Mouse (Mus musculus) heart, postnatal 10 days (tissue): Measurements from ENCODE around the gene Clec2i. TPM values are rescaled to one million over a fixed set of nuclear protein-coding genes. Genes with fewer than 3 reads are reported as not detected.
A peak's percentile ranks its signal among the peaks of the same experiment; 100 is the strongest.
"Not testable (repeated sequence)": the region's sequence is repeated elsewhere in the genome, so short reads cannot be mapped to it uniquely, and the experiment has no call there.

Source experiments
- DNase-seq, 2 experiments: peaks; one replicate each; pipeline ENCODE4 v3.0.0; 2021
- intact Hi-C: fragments of 180-260 bp; cut with DNase I; formaldehyde crosslinking; loops from one replicate; pipeline ENCODE4 v1.15.1; 2025
- total RNA-seq, 2 experiments: library from RNA; stranded (reverse); gene quantifications; 2 replicates each; pipeline ENCODE4 v1.2.3; 2021

Clec2i gene
- total RNA-seq, 2 experiments from 2014 or later = 0.10 TPM; not detected in 1

DNA sequence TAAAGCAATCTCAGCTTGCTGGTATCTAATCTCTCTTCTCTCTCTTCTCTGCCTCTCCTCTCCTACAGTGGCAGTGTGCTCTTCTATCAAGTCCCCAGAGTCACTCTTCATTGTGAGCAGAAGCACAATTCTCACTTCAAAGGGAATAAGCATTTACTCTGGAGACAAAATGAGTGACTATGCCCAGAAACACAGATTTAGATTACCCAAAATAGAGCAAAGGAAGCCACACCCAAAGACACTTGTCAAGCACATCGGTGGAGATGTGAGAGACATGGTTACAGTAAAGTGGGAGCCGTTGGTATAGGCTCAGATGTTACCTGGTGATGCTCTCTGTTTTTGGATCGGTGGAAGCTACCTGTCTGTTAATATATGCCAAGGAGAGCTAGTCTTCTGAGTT is 34.6 kb upstream of the Clec2i start:
- intact Hi-C loops = loop anchor here (5.0 kb wide), 1 partner anchor 235 kb away; no protein-coding TSS in a partner anchor
- no peak for DNase-seq

DNA sequence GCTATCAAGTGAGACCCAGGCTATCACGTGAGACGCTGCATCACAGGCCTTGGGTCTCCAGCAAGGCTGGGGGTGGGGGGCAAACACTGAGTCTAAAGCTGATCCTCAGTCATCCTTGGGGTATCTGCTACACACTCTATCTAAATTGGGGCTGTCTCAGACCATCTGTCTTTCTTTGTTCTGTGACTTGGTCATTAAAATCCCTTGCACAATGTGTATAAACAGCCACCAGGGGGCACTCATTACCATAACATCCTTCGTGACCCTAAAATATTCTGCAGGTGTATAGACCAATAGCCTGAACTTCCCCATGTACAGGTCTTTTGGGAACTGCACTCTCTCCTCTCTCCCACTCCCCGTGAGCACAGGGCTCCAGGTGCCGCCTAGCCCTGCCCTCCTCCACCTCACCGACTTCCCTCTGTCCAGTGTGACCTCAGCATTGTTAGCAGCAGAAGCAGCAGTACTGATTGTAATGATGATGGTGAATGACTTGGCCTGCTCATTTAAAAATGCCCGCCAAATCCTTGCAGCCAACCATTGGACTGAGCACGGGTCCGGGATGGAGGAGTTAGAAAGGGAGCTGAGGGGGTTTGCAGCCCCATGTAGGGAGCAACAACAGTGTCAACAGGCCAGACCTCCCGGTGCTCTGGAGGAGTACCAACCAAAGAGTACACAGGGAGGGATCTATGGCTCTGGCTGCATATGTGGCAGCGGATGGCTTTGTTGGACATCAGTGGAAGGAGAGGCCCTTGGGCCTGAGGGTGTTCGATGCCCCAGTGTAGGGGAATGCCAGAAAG is 33.2 kb upstream of the Clec2i start:
- DNase-seq = peak; percentile 75 to 84
- intact Hi-C loops = loop anchor here (1.0 to 5.0 kb wide), 4 partner anchors 213 to 513 kb away; no protein-coding TSS in a partner anchor

DNA sequence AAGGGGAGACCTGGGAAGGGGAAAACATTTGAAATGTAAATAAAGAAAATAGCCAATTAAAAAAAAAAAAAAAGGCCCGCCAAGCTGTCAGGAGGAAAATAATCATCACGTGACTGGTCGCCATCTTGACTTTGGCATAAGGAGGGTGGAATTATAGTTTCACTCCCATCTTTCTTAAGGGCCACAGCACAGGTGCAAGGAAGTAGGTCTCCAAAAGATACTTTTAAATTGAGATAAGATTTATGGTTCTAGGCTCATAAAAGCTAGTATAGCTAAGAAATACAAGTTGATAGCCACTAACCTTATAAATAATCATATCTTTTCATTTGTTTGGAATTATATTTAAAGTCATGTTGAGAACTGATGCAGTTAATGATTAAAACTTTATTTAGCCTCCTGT is 32.5 kb upstream of the Clec2i start:
- no peak for DNase-seq
- intact Hi-C loops = loop anchor here (1.0 to 5.0 kb wide), 4 partner anchors 212 to 512 kb away; no protein-coding TSS in a partner anchor

DNA sequence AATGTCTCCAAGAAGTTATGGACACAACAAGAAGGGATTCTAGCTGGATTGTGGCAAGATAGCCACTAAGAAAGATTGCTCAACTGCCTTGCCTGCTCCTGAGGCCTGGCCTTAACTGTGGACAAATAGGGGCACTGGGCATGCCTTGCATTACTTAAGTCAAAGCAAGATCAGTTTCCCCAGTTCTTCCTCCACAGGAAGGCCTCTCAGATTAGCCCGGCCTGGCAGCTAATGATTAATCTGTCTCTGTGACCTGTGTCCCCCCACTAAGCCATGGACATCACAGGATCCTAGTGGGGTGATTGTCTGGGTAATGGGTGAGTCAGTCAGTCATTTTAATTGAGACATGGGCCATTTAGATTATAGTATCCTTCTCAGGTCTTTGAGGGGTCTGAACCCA is 31.9 kb upstream of the Clec2i start:
- intact Hi-C loops = loop anchor here (2.0 kb wide), 2 partner anchors 399 to 511 kb away; no protein-coding TSS in a partner anchor
- no peak for DNase-seq

DNA sequence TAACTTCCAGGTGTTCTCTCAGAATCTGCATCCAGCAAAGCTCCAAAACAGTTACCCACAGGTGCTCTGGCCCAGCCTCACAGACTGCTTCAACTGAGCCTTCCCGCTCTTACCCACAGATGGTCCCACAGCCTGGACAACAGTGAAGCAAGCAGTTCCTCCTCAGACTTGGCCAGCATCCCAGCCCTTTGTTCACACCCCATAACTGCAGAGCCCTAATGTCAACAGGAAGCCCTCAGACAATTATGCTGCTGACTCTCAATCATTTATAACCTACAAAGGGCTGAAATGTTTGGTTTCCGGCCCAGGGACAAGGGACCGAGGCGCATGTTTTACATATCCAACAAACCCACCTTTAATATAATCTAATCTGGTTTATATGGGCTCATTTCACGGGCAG is 31.1 kb upstream of the Clec2i start:
- intact Hi-C loops = no loop called here
- DNase-seq = peak; percentile 87 to 88

DNA sequence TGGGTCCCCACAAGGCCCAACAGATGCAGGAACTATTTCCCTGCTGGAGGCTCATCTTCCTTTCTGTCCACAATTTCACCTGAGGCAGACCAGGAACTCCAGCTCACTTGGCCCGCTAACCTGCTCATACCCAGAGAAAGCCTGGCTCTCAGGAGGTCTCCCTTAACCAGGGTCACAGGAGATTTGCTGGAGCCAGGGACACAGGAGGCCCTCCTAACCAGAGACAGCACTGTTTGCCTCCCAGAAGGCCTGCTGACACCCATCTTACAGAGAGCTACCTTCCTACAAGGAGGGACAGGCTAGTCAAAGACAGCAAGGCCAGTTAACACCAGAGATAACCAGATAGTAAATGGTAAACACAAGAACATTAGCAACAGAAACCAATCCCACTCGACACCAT is 29.4 kb upstream of the Clec2i start:
- no peak for DNase-seq
- intact Hi-C loops = no loop called here

DNA sequence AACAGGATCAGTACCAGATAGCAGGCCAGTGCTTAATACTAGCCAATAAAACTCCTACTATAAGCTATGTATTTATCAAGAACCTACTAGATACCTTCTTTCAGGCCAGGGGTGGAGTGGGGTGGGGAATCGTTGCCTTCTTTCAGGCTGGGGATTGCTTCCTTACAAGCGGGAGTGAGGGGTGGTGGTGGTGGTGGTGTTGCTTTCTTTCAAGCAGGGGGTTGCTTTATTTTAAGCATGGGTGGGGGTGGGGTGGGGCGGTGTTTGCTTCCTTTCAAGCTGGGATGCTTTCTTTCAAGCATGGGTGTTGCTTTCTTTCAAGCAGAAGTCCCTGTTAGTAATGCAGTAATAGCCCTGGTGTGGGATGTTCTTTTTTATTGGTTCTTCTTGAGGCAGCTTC is 18.5 kb upstream of the Clec2i start:
- intact Hi-C loops = no loop called here
- no peak for DNase-seq

DNA sequence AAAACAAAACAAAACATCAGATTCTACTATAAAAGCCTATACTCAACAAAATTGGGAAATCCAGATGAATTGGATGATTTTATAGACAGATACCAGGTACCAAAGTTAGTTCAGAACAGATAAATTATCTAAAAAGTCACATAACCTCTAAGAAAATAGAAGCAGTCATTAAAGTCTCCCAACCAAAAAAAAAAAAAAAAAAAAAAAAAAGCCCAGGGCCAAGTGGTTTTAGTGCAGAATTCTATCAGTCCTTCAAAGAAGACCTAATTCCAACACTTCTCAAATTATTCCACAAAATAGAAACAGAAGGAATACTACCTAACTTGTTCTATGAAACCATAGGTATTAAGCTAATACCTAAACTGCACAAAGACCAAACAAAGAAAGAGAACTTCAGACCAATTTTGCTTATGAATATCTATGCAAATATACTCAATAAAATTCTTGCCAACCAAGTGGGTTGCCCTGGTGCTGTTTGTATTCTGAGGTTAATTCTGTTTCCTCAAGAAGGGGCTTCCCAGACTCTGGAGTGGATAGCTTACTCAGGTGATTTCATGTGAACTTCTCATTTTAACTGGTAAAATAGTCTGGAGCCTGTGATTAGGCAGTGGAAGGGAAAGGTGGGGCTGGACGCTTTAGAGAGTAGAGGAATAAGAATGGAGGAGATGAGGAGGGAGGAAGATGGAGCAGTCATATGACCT is 15.3 kb upstream of the Clec2i start:
- intact Hi-C loops = no loop called here
- DNase-seq = no peak

DNA sequence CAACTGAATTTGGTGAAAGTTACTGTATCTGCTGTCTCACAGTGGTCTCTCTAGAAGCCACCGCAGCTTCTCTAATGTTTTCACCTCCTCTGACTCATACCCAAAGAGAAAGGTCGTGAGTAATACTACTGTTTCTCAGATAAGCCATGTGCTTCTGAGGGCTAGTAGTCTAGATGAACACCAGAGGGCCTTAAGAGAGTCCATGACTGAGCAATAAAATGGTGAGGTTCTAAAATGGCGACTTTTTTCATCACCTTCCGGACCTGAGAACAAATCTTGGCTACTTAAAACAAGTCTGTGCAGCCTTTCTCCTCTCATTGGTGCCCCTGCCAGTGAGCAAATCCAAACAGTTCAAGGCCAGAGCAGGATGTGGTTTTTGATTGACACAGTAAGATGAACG is 1.4 kb downstream of the Clec2i start:
- no peak for DNase-seq

DNA sequence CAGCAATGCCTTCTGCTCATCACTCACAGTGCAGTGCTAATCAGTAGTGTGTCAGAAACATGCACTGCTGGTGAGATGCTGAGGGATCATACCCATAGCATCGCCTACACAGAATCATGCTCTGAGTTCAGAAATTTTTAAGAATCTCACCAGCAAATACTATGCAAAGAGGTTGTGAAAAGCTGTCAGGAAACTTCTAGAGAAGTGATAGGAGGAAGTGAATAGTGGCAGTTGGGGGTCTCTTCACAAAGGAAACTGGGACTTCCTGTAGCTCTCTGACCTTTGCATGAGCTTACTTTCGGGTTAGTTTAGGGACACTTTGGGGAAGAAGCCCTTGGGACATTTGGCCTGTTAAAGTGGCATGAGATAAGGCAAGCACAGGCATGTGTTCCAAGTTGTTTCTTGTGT is 3.6 kb downstream of the Clec2i start, which contains the start of gene BC035044:
Gene BC035044, minus strand, starts transcription at position 179 of the 408 bp plus-strand sequence.
- intact Hi-C loops = loop anchor here (2.0 to 10.0 kb wide), 2 partner anchors 78 to 294 kb away; partner anchors contain the start of gene Clec2d
- DNase-seq = no peak

More for the DNA sequence above, 1.4 kb downstream of the Clec2i start:
- intact Hi-C loops = loop anchor here (10.0 kb wide), 1 partner anchor 234 kb away; no protein-coding TSS in a partner anchor

DNA sequence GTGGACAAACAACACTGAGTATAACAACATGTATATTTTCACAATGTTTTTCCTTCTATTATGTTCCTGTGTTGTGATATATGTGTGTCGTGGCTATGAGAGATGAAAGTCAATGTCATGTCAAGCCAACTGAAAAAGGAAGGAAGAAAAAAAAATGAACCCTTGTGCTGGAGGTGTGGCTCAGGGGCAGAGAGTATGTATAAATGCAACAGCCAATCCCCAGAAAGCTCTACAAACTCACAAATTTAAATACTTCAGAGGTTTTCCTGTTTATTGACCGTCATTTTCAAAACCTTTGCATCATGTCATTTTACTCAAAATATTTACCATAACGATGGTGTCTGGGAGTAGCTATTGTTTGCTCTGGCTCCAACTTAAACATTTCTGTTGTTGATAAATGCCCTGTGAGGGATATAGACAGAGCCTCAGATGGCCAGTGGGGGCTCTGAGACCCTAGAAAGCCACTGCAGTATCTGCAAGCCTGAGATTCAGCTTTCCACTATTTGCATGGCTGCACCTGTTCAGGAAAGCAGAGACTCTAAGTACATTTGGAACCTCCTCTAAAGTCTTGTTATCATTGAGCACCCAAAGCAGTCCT is 8.1 kb downstream of the Clec2i start:
- no peak for DNase-seq
- intact Hi-C loops = loop anchor here (10.0 kb wide), 1 partner anchor 289 kb away; the partner anchor contains the start of gene Clec2d

DNA sequence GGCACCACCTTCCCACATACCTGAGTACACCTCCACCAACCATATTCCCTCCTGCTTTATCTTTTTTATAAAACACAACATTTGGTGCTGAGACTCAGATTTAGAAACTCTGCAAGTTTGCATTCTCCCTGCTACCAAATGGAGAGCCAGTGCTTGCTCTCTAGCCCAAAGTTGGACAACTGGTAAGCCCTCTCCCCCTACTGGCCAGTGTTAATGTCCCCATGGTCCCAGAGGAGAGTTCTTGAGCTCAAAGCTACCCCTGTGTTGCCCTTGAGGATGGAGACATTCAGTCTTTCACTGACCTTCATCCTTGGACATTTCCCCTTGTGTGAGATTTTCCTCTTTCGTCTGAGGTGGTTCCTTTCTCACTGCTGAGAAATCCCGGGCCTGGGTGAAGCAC is 12.7 kb downstream of the Clec2i start:
- DNase-seq = no peak
- intact Hi-C loops = no loop called here

DNA sequence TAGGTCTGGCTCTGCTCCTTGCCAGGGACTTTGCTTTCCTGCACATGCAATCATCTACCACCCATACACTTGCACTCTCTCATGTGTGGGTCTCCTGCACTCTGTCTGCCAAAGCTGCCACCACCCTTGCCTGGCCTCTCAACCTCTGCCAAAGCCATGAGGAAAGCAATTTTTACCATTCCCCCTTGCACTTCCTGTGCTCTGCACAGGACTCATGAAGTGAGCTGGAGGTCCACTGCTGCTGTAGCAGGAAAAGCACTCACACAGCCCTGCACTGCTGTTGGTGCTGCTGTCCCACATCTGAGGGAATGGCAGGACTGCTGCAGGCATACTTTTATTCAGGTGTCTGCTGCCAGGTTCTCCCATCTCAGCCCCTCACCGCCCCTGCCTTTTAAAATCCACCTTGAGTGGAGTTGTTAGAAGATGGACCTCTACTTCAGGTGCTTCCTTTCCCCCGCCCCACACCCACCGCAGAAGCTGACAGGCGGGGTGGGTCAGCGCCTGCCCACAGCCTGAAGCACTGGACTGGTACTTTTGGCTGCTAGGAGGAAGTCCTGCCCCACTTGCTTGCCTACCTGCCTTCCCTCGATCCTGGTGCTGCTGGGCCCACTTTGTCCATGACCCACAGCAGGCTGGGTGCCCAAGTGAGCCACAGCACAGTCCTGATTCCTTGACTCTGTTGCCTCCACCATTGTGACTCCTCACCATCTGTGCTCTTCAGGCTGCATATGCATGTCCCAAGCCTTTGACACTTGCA is 13.6 kb downstream of the Clec2i start:
- intact Hi-C loops, DNase-seq: not testable (repeated sequence)

DNA sequence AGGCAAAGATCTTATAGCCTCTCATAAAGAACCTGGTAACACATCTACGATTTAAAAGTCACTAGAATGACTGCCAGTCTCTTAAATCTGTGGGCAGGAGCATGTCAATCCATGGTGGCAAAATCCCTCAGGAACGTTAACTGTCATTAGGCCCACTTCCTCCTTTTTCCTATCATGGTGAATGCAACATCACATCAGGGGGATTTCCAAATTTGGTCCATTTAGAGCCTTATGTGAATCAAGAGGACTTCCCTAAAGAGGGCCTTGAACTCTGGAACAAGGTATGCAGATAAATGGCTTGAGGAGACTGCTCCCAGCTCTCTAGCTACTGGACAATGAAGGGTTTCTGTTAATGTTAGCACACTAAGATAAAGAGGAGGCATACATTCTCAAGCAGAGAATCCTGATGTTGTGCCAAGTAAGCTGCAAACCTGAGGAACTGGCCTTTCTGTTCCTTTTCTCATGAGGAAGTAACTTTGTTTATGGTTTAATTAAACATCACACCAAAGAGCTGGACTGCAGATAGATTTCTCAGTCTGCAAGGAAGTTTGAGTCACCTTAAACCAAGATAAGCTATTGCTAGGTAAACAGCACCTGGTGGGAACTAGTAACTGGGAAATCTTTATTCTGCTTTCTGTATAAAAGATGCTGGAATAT is 26.3 kb downstream of the Clec2i start:
- DNase-seq = no peak
- intact Hi-C loops = no loop called here

DNA sequence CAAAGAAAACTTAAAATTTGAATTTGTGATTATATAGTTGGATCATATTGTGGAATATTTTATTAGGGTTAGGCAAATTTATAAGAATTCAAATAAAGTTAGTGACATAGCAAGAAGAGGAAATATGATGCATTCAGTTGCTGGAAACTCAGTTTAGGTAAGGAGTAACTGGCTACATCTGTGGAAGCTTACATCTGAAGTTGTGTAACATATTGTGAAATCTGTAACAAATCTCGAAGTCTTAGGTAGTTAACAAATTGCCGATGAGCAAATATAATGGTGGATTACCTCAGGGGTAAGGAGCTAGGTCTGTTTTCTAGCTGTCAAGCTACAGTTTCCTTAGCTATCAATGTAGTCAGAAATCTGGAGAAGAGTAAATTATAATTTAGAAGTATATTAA is 29.9 kb downstream of the Clec2i start:
- intact Hi-C loops = no loop called here
- DNase-seq = no peak

DNA sequence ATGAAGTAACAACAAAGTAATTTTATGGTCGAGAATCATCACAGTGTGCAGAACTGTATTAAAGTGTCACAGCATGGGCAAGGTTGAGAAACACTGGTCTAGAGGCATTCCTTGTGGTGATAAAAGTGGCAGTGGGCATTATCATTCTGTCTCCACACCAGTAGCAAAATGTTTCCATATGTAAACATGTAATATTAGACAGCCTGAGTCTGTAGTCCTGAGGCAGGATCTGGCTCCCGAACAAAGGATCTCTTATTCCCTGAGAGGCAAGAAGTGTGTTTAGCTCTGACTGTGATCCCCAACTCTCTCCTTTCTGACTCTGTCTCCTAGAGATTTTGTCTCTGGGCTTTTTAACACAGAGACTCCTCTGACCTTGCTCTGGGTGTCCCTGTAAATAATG is 45.7 kb downstream of the Clec2i start:
- no peak for DNase-seq
- intact Hi-C loops = no loop called here

DNA sequence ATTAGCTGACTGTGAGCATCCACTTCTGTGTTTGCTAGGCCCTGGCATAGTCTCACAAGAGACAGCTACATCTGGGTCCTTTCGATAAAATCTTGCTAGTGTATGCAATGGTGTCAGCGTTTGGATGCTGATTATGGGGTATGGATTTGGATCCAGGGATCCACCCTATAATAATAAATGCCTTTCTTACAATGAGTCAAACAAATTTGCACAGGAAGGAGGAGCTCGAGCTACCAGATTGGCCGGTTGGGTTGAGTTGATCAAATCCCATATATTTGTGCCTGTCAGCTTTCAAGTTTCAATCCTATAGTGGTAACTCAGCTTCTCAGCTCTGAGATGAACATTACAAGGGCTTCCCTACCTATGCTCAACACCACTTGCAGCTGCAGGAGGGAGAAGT is 46.7 kb downstream of the Clec2i start, which contains the start of gene Clec2g:
Gene Clec2g, plus strand, starts transcription at position 301 of the 400 bp plus-strand sequence.
- intact Hi-C loops, DNase-seq: not testable (repeated sequence)

DNA sequence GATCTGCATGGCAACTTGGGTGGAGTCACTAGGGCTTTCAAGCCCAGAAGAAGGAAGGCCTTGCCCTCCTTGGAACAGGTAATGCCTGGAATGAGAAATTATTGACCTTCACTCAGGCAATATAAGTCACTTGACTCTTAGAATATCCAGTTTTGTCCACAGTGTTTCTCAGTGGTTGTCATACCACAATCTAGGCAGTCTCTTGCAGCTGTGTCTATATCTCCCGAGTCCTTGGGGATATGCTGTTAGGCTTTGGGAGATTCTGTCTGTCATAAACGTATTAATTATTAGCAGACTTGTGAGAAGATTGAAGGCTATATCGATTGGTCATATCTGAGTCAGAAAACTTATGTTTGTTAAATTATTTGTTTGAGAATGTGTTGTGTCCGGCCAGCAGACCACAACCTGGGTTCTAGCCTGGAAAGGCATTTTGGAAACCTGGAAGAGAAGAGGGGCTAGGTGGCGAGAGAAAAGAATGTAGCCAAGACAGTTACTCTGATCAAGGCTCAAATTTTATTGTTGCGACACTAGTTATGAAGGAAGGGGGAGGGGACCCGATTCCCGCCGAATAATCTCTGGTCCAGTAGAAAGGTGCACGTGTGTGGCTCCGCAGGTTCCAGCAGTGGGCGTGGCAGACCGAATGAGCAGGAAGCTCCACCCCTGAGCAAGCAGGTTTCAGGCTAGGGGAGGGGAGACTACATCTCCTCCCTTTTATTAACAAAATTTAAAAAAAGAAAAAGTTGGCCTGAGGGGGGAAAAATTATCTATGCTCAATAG is 48.7 kb downstream of the Clec2i start:
- intact Hi-C loops, DNase-seq: not testable (repeated sequence)
